Mouse (Mus musculus) lung, postnatal 0 days (tissue): ENCODE results near the gene Alkbh3. TPM values are rescaled to one million over a fixed set of nuclear protein-coding genes. Genes with fewer than 3 reads are reported as not detected.

Source experiments
- ATAC-seq: fragments of 200-750 bp; cut with Nextera tagmentation; 2 replicates; pipeline ENCODE4 v1.8.0; 2017; ENCODE audit warnings: moderate library complexity
- DNase-seq: peaks from one replicate; pipeline ENCODE4 v3.0.0-alpha.2; 2016; ENCODE audit warnings: low spot score
- H3K27ac ChIP-seq: fragments of 300-500 bp; sonication (generic); 2 replicates; pipeline ENCODE4 v1.5.1; 2014; ENCODE audit warnings: antibody characterized with exemption, mild to moderate bottlenecking, low read length, mixed read lengths
- H3K27me3 ChIP-seq: fragments of 300-500 bp; sonication (generic); replicated peaks from 2 replicates; pipeline ENCODE4 v1.6.1; 2014; ENCODE audit warnings: low read length, mixed read lengths; ENCODE audit not compliant: insufficient read depth
- H3K36me3 ChIP-seq: fragments of 300-500 bp; sonication (generic); 2 replicates; pipeline ENCODE4 v1.6.1; 2014; ENCODE audit warnings: low read length, mixed read lengths; ENCODE audit not compliant: insufficient read depth
- H3K4me1 ChIP-seq: fragments of 300-500 bp; sonication (generic); 2 replicates; pipeline ENCODE4 v1.6.1; 2014; ENCODE audit warnings: antibody characterized with exemption, low read depth, low read length, mixed read lengths; ENCODE audit not compliant: insufficient read depth
- H3K4me2 ChIP-seq: fragments of 300-500 bp; sonication (generic); replicated peaks from 2 replicates; pipeline ENCODE4 v1.6.1; 2014; ENCODE audit warnings: low read depth, mild to moderate bottlenecking, low read length, moderate library complexity, mixed read lengths
- H3K4me3 ChIP-seq: fragments of 300-500 bp; sonication (generic); 2 replicates; pipeline ENCODE4 v1.5.1; 2014; ENCODE audit warnings: low read depth, low read length
- H3K9ac ChIP-seq: fragments of 300-500 bp; sonication (generic); replicated peaks from 2 replicates; pipeline ENCODE4 v1.6.1; 2014; ENCODE audit warnings: low read depth, mild to moderate bottlenecking
- H3K9me3 ChIP-seq: fragments of 300-500 bp; sonication (generic); 2 replicates; pipeline ENCODE4 v1.6.1; 2016; ENCODE audit warnings: low read length, mixed read lengths
- CTCF ChIP-seq: IDR thresholded peaks from 2 replicates; pipeline ENCODE4 v1.5.1; 2016; ENCODE audit warnings: antibody characterized with exemption, mild to moderate bottlenecking
- EP300 ChIP-seq: IDR thresholded peaks from 2 replicates; pipeline ENCODE4 v1.6.1; 2016; ENCODE audit warnings: antibody characterized with exemption, mild to moderate bottlenecking, control low read depth
- WGBS: fragments of 180-500 bp; shearing (Covaris S2); extraction: QIAGEN DNeasy Blood & Tissue Kit; methylation state at CpG from one replicate; pipeline ENCODE4 v1.1.7; 2014; 5-methylcytosine and 5-hydroxymethylcytosine counted together
- polyA plus RNA-seq: library from polyadenylated mRNA; unstranded; fragments of >200 nt; fragmentation: Nextera tagmentation; extraction: Ambion mirVana; gene quantifications from 2 replicates; pipeline ENCODE4 v1.2.1, GENCODE M21; 2015

Alkbh3 gene
- polyA plus RNA-seq = 46.1 and 59.9 TPM in 2 replicates

DNA sequence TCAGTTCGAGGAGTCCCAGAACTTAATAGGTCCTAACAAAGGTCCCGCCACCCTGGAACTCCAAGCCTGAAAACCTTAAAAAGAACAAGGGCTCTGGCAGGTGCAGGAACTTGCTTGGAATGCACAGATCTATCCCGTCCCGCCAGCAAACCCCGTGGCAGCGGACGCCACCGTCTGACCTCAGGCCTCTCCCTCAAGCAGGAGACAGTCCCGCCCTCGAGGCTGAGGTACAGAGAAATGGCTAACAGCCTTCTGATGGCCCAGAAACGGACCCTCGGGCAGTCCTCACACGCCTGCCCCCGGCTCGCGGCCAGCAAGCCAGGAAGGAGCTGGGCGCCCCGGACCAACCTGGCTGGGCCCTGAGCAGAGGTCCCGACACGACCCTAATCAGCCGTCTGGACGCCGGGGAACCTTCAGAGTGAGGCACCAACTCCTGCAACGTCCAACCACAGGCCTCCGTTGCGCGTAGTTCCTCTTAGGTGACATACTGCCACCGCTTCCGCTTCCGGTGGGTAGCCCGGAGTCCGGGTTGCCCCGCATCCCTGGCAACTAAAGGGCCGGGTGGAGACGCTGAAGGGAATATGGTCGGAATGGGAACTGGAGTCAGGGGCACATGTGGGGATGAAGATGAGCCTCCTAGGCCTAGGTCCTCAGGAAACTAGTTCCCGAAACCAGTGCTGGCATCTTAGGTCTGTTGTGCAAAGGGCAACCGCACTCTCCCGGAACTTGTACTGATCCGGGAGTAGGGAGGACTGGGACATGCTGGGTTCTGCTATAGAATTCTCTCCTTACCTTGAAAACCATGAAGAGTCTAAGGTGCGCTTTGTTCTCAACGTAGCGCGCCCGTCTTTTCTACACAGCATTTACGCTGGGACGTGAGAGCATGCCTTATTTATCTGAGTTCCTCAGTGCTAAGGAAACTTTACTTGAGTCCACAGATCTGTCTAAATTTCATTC, at the start of gene Alkbh3:
Alkbh3 (minus strand) TSS at position 473 of the 957 bp plus-strand sequence.
- Histone ChIP-seq H3K9ac (peak within 1 kb of the TSS; percentile 88), H3K4me1 (peaks cover 8% of the 10 kb centered on the region; the same call in 1 of the 2 replicates), H3K36me3 (peaks cover 17% of the 10 kb centered on the region), H3K4me2 (peak within 1 kb of the TSS; percentile 80), H3K27me3 (no peaks in the 10 kb centered on the region), H3K4me3 (peak within 1 kb of the TSS; percentile 74), H3K9me3 (no peaks in the 10 kb centered on the region), H3K27ac (peak within 1 kb of the TSS; percentile 62)
- DNase-seq (peak; percentile 96), ATAC-seq (peak; percentile 100)
- TF ChIP-seq CTCF = no peak
- peak; percentile 38; the same call in 1 of the 2 replicates for TF ChIP-seq EP300
- WGBS = 2% methylated on average over 47 of the region's 47 CpGs

DNA sequence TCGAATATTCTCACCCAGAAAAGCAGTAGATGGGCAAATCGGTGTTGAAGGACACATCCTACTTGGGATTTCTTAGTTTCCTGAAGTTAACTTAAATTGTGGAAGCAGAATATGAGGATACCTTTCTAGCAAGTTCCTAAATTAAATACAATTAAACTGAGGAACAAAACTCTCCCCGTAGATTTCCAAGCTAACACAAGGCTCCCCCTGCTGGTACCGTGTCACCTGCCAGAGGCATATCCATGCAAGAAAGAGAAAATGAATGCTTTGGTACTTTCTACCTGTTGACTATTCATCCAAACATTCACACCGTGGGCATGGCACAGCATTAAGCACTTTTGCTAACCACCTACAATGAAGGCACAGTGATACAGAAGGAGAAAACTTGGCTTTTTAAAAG, 48.9 kb upstream of the Alkbh3 start:
- WGBS = 76% methylated on average over 5 of the region's 5 CpGs
- Histone ChIP-seq H3K27me3 (no peaks in the 10 kb centered on the region), H3K9me3 (no peaks in the 10 kb centered on the region), H3K9ac (no peak overlapping the region), H3K4me2 (no peak overlapping the region), H3K4me1 (no peaks in the 10 kb centered on the region), H3K27ac (no peak overlapping the region), H3K4me3 (no peak overlapping the region), H3K36me3 (no peaks in the 10 kb centered on the region)
- DNase-seq = peak; percentile 30
- no peak for ATAC-seq
- TF ChIP-seq EP300 (no peak), CTCF (peak; percentile 59)

DNA sequence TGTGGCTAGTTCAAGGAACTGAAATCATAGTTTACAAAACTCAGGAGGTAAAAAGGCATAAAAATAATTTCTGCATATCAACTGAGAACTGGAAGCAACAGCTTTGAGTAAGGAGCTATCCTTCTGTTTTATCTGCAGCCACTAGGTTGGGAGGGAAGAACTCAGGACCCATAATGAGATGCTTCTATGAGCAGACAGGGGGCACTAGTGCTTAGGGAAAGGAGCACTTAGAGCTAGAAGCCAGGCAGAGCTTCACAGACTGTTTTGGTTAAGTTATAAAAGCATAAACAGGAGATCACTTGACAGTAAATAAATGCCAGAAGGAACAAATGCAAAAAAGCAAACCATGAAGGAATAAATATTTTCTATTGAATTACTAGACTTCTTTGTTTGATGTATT, 44.2 kb upstream of the Alkbh3 start:
- Histone ChIP-seq H3K9ac (no peak overlapping the region), H3K4me1 (no peaks in the 10 kb centered on the region), H3K4me2 (no peak overlapping the region), H3K27me3 (no peaks in the 10 kb centered on the region), H3K9me3 (no peaks in the 10 kb centered on the region), H3K27ac (no peak overlapping the region), H3K36me3 (no peaks in the 10 kb centered on the region), H3K4me3 (no peak overlapping the region)
- DNase-seq = peak; percentile 84
- TF ChIP-seq EP300 (no peak), CTCF (peak; percentile 82)
- no peak; the same call in 1 of the 2 replicates for ATAC-seq

- 92% methylated on average over 5 of the region's 5 CpGs for WGBS
- Histone ChIP-seq H3K36me3 (no peaks in the 10 kb centered on the region), H3K27ac (no peak overlapping the region), H3K4me3 (no peak overlapping the region), H3K9ac (no peak overlapping the region), H3K4me1 (no peaks in the 10 kb centered on the region), H3K9me3 (no peaks in the 10 kb centered on the region), H3K27me3 (no peaks in the 10 kb centered on the region), H3K4me2 (no peak overlapping the region)
- ATAC-seq (no peak), DNase-seq (no peak)
- no peak for TF ChIP-seq CTCF
- no peak for TF ChIP-seq EP300
Observed at GRCm38 (mm10) chr2:94051952-94052351, 41.3 kb upstream of the Alkbh3 start.

DNA sequence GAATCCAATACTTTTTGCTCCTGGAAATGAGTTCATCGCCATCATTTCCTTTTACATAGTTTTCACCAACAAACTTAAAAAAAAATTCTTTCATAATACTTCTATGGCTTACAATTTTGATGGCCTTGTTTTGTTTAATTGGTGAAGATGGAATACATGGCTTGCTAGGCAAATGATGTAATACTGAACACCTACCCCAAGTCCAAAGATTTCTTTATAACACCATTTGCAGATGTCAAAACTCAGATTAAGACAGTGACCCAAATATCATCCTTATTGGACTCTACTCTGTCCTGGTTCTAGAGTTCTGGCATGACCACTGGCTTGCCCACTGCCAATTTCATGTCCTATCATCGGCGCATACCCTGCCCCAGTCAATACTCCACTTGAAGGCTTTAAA, 40.3 kb upstream of the Alkbh3 start:
- no peak overlapping the region for H3K9ac ChIP-seq
- no peaks in the 10 kb centered on the region for H3K27me3 ChIP-seq
- TF ChIP-seq EP300 = no peak
- TF ChIP-seq CTCF = no peak
- 98% methylated on average over 3 of the region's 3 CpGs for WGBS
- H3K4me2 ChIP-seq = no peak overlapping the region
- H3K4me1 ChIP-seq = no peaks in the 10 kb centered on the region
- H3K36me3 ChIP-seq = no peaks in the 10 kb centered on the region
- ATAC-seq = no peak
- DNase-seq = no peak
- no peaks in the 10 kb centered on the region for H3K9me3 ChIP-seq
- no peak overlapping the region for H3K4me3 ChIP-seq
- no peak overlapping the region for H3K27ac ChIP-seq

DNA sequence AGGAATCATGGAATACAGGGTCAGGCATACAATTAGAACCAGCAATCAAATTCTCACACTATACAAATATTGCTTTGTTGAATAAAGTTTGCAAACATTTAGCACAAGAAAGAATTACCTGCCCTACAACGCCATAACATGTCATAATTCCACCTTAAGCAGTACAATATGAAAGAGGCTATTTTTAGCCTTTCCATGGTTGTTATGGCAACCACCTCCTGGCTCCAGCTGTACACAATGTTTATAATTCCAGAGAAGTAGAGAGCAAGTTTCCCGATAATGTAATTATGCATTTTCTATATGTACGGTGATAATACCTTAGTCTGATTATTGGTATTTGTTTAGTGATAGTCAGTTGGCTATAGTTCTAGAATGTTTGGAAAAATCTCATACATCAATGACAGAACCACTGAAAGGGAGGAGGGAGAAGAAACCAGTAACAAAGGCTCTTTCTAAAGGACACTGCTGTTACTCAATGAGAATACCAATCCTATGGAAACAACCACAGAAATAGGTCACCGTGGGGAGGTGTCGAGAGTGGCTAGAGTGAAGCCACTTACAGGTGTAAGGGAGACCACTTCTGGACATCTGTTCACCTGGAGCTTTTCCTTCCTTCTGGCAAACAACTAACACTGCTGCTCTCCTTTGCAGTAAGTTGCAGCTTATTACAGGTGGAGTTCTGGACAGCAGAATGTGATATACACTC, 39.0 kb upstream of the Alkbh3 start:
- DNase-seq = no peak

More for the DNA sequence above, 39.0 kb upstream of the Alkbh3 start:
- no peaks in the 10 kb centered on the region for H3K9me3 ChIP-seq
- 39% methylated on average over 5 of the region's 5 CpGs for WGBS
- TF ChIP-seq EP300 (no peak), CTCF (no peak)
- no peak overlapping the region for H3K4me3 ChIP-seq
- no peak overlapping the region for H3K27ac ChIP-seq
- no peak overlapping the region for H3K9ac ChIP-seq
- H3K4me1 ChIP-seq = no peaks in the 10 kb centered on the region
- H3K27me3 ChIP-seq = no peaks in the 10 kb centered on the region
- H3K4me2 ChIP-seq = no peak overlapping the region
- ATAC-seq = peak; percentile 14; the same call in 1 of the 2 replicates
- H3K36me3 ChIP-seq = no peaks in the 10 kb centered on the region
